Mouse (Mus musculus) adrenal gland, adult 2 months (tissue): ENCODE measurements around the gene Mbtd1. TPM values are rescaled to one million over a fixed set of nuclear protein-coding genes. Genes with fewer than 3 reads are reported as not detected.
"Not testable (repeated sequence)": the region's sequence is repeated elsewhere in the genome, so short reads cannot be mapped to it uniquely, and the experiment has no call there.

Experiments
- DNase-seq: peaks from one replicate; pipeline ENCODE4 v3.0.0; 2021
- long read RNA-seq: library from polyadenylated mRNA; stranded (forward); transcript quantifications from one replicate; pipeline ENCODE4 v2.0.0, GENCODE M21; 2021
- polyA plus RNA-seq: library from polyadenylated mRNA; depleted of rRNA; stranded (reverse); fragments of >200 nt; gene quantifications from 2 replicates; pipeline ENCODE4 v1.2.3, GENCODE M21; 2012; rRNA removed
- total RNA-seq, 2 experiments: library from RNA; stranded (reverse); gene quantifications; 2 replicates each; pipeline ENCODE4 v1.2.3; 2021

Gene Mbtd1
- total RNA-seq (10 to 100 TPM; 22.4 to 30.4 TPM), polyA plus RNA-seq (3.3 and 4.7 TPM in 2 replicates)
- long read RNA-seq, partial matches to known transcripts, result 0 of 2 reads
- long read RNA-seq, other reads (novel, unspliced or antisense), result 2 of 2 reads

DNA sequence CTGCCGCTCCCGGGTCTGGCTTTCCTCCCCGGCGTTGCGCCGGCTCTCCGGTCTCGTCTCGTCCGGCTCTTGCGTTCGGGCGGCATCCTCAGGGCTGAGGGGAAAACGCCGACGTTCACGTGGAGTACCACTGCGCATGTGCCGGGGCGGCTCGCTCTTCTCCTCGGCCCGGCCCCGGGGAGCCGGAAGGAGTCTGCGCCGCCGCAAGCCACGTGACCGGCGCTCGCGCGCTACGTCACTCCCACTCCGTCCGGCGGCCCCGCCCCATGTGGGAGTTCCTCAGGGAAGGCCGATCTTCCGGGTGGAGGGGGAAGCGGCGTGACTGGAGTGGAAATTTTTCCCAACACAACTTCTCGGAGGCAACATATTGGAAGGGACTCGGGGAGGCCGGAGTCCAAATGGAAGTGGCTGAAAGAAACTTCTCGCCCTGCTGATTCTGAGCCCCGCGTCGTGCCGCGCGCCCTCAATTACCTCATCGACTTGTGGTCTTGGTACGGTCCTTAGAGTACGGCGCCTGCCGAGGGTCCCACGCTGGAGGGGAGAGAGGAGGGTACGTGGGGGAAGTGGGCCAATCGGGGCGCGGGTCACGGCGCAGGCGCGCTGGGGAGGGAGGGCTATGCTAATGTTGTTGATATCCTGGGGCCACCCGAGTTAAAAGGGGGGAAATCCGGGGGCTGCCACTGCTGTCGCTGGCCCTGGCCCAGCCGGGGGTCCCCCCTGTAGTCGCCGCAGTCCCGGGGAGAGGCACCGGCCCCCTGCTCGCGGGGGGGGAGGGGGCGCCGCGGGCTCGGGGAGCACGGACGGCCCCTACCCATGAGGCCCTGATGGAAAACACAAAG, at the start of gene Mbtd1, which contains the start of gene Utp18:
Gene Mbtd1 (plus strand): TSS at position 281 of the 839 bp plus-strand sequence.
Gene Utp18 (minus strand): TSS at position 195 of the 839 bp plus-strand sequence.
- DNase-seq, result peak; percentile 99

DNA sequence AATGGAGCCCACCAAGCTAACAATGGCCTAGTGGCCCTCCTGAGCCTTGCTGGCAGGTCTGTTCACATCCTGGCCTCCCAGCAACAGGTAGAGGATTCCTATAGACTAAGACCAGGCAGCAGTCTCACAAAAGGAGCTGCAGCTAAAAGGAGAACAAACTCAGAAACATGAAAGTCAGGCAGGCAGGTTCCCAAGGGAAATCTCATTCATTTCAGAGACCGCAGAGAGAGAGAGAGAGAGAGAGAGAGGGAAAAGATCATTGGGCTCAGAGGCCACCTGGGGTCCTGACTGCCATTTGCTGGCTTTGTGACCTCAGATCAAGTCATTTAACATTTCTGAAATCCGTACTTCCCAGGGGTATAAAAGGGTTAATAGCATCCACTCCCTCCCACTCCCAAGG, 38.3 kb upstream of the Mbtd1 start:
- no peak for DNase-seq

DNA sequence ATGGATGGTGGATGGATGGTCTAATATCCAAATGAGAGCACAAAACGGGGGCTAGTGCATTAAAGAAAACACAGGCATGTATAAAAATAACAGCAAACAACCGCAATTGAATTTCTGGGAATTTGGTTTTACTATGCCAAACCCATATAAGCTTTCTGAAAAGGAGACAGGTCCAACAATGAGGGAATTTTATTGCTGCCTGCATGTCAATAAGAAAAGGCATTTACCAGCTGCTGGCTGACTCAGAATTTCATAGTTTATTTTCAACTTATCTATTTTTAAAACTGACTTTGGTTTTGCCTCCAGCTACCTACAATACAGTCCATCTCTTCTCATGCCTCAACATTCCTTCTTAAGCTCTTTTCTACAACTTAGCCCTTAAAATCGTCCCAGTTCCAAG, 33.1 kb upstream of the Mbtd1 start:
- DNase-seq, result no peak

DNA sequence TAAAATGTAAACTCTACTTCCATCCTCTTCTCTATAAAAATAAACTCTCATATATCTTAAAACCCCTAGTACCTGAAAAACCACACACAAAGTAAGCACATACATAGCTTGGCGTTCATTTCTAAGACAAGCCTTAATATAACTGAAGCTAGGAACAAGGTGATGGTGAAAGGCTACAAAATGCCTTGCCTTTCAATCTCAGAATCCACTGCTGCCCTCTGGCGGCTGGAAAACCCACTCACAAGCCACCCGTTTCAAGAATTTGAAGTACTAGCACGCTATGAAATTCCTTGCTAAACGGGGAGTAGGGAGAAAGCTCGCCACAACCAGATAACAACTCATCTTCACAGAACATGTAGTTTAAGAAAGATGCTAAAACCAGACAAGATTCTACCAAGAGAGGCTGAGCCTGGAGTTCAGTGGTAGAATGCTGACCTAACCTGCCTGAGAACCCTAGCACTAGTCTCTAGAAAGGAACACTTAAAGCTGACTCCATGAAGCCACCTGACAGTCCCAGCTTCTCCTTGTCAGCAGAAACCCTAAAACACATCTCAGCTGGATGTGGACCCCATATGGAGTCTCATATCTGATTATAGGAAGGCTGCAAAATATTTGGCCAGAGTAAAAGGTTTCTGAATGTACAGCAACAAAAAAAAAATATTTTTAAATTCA, 29.2 kb upstream of the Mbtd1 start:
- DNase-seq, result peak; percentile 68

DNA sequence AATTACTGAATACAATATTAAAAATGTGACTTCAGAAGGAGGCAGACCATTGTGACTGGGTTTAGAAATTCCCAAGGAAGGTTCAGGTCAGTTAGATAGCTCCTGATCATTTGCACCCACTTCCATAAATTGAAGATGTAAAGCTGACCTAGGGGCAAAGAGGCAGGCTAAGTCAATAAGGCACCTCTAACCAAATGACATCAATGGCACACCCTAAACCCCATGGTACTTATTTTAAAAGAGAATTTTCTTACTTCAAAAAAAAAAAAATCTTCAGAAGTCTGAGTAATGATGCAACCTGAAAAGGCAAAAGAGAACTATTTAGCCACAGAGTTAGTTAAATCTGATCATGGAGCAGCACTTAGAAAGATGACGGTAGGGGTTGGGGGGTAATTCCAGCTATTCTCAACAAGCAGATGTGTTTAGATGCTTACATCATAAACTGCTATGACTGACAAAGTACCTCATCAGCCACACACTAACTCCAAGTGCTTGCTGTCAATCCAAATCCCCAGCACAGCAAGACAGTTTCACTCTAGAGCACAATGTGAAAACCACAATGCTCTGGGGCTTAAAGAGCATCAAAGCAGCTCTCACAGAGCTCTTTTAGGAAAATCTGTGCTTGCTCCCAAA, 25.0 kb upstream of the Mbtd1 start:
- DNase-seq, result no peak

DNA sequence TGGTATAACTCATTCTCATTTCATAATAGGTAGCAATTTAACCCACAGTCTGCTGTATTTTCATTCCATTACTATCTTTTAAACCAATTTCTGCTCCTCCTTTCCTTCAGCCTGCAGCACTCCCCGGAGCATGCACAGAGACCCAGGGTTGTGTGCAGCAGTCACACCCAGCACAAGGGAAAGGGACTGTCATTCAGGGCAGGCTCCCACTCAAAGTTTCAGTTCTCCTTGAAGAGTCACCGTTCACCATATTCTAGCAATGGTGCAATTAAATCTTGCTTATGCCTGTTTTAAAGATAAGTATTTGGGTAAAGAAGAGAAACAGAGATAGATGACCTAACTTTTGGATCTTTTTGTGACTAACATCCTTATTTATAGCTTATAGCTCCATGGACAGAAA, 24.5 kb upstream of the Mbtd1 start:
- no peak for DNase-seq

DNA sequence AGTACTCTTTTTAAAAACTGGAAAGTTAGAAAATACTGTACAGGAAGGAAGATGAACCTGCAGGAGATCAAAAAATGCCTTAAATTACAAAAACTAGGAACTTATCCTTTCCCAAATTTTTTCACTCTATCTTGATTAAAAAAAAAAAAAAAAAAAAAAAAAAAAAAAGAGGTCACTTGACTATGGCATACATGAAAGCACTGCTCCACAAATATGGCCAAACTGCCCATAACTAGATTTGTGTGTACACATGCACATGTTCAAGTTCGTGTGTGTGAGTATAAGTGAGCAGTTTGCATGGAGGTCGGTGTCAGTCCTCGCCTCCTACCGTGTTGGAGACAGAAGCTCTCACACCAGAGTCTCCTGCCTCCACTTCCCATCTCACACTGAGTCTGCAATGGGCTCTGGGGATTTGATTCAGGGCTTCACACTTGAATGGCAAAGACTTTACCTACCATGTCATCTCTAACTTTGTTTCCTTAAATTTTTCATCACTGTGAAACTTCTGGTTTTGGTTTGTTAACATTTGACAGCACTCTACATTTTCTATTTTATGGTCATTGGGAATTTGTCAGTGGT, 23.5 kb upstream of the Mbtd1 start:
- no peak for DNase-seq

DNA sequence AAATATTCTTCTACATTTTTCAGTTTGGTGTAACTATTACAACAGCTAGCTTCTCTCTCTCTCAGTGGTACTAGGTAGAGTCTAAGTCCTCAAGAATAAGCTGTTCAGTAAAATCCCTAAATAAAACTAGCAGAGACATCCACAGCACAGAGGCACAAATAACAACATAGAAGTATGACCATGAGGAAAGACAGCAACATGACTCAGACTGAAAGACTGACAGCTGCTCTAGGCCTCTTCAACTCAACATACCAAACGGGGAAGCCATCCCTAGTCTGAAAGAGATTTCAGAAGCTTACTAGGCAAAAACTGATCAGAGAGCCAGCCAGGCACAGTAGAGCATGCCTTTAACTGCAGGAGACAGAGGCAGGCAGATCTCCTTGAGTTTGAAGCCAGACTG, 23.0 kb upstream of the Mbtd1 start:
- DNase-seq, result no peak

DNA sequence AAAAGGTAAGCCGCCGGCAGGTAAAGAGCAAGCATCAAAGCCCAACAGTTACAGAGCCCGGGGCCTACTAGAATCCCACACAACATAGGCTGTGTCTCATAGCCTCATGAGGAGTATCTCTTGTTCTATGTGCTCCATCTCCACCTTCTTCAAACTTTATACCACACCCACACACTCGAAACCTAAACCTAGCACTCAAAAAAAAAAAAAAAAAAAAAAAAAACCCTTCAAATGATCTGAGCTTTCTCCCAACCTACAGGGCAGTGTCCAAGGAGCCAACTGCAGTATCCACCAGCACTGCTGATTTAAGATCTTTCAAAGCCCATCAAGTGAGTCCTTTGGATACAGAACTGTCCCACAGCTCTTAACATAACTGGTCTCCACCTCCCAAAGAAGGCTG, 1.6 kb upstream of the Mbtd1 start:
- no peak for DNase-seq

DNA sequence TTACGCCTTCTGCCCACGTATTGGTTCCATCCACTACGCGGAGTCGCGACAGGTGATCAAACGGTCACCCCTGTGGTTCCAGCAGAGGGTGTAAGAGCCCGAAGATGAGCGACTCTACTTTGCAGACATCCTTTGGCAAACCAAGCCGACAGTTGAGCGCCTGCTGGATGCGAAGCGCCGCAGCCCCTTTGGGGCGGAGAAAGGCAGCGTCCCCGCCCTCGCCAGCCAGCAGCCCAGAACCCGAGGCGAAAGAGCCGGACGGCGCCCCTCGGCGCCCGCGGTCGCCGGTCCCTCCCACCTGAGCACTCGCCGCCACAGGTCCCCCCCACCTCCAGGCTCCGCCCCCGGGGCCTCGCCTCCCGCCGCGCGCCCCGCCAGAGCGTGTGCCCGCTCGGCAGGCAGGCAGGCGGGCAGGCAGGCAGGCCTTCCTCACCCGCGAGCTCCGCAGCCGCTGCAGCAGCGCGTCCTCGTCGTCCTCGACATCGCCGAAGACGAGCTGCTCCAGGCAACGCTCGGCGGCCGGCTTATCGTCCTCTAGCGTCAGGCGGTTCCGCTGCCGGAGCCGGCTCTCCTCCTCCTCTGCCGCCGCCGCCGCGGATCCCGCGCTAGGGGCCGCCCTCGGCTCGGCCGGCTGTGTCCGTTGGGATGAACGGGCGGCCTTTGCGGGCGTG, 616 bp upstream of the Mbtd1 start:
- peak; percentile 83 for DNase-seq

DNA sequence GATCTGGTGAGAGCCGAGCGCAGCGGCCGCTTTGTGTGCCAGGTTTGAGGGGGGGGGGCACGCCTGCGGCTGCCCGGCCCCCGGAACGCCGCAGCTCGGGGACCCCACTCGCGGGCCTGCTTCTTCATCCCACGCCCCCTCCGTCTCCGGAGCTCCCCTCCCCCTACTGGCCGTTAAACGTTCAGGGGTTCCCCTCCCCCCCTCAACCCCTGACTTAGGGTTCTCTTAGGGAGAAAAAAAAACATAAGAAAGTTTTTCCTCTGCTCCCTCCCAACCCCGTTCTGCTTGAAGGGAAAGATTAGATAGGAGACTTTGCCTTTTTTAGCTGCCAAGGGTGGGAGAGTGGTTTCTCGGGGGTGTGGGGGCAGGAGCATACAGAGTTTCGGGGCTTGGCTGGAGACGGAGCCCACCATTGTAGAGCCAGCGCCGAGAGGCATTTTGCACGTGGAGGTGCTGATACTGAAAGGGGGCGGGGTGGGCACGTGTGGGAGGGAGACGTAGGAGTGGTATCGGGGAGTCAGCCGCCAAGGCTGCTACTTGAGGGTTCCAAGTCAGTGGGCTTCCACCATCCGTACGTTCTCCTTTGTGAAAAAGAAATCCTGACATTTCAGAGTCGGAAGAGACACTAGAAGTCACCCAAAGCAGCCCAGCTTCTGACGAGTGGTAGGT, 893 bp downstream of the Mbtd1 start:
- peak; percentile 22 for DNase-seq

DNA sequence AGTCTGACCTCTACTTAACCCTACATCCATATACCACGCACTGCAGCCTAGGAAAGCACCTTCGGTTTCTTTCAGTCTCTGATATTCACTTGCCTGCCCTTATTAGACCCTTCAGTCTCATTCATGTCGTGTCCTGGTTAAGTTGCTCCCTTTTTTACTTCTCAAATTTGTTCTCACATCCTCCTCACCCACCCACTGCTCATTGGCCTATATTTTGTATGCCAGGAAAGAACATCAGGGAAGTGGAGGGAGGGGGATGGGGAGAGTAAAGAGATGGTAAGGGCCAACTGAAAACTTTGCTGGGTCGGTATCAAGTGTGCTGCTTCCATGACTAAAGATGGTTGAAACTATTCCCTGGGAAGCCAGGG, 1.4 kb downstream of the Mbtd1 start:
- no peak for DNase-seq

DNA sequence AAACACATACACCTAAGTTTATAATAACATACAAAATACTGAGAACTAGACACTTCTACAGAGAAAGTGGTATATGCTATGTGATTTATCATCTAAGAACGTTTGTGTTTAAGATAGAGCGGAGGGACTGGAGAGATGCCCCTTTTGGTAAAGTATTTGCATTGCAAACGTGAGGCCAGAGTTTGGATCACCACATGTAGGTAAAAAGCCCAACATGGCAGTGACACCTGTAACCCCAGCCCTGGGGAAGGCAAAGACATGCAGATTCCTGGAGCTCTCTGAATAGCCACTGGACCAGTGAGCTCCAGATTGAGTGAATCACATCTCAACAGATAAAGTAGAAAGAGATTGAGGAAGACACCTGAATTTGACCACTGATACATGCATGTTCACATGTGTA, 12.1 kb downstream of the Mbtd1 start:
- no peak for DNase-seq

DNA sequence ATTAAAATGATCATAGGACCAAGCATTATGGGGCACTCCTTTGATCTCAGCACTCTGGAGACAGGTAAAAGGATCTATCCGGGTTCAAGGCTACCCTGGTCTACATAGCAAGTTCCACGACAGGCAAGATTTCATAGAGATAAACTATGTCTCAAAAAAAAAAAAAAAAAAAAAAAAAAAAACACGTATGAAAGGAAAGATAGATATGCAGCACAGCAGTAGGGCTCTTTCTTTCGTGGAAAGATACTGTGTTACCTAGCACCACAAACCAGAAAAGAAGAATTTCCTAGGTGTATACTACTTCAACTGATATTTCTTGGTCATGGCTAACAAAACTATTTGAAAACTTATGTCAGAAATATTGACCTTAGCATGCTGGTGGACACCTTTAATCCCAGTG, 21.2 kb downstream of the Mbtd1 start:
- no peak for DNase-seq

DNA sequence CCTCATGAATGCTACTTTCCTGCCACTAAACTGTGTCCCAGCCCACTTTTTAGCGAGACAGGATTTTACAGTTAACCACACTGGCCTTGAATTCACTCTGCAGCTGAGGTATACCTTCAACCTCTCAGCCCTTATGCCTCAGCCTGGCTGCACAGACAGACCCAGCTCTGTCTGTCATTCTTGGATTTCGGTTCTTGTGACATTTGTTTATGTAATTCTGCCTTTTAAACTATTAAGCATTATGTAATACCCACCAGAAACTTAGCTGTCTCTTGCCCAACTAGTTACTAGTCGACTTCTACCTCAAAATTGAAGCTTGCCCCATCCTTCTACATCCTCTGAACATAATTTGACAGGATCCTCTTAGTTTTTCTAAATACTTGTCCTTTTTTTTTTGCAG, 22.2 kb downstream of the Mbtd1 start:
- no peak for DNase-seq

DNA sequence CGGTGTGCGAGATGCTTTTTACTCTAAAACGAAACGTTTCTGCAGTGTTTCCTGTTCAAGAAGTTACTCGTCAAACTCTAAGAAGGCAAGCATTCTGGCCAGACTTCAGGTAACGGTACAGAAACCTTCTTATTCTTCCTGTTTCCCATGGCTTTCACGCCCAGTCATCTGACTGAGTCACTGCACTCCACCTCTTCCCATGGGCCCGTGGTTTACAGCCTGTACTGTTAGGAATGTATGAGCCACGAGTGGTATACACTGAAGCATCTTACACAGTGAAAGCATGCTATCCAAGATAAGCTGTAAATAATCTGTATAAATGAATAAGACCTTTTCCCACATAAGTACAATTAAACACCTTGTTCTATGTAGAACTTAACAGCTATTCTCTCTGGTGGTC, 23.2 kb downstream of the Mbtd1 start:
- DNase-seq, result no peak

DNA sequence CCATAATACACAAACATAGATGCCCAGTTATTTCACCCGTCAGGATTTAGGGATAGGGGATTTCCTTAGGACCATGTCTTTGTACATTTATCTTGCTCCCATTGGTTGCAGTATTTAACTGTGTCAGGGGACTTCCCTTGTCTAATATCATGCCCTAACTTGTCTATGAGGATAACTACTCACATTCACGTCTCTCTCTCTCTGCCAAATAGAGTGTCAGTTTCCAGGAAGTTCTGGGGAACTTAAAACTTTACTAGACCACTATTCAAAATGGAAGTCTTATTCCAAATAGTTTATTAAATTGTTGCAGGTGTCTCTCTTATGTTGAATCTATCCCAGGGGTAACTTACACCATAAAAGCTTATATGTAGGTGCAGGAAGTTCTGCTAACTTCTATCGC, 26.0 kb downstream of the Mbtd1 start:
- no peak for DNase-seq

DNA sequence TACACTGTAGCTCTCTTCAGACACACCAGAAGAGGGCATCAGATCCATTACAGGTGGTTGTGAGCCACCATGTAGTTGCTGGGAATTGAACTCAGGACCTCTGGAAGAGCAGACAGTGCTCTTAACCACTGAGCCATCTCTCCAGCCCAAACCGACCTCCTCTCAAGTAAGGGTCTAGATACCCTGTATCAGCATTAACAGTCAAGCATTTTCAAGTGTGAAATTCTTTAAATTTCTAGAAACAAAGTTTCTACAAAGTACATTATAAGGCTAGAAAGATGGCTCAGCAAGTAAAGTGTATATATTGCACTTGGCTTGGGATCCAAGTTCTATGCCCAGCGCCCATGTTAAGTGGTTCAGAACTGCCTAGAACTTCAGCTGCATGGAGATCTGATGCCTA, 29.4 kb downstream of the Mbtd1 start:
- not testable (repeated sequence) for DNase-seq

DNA sequence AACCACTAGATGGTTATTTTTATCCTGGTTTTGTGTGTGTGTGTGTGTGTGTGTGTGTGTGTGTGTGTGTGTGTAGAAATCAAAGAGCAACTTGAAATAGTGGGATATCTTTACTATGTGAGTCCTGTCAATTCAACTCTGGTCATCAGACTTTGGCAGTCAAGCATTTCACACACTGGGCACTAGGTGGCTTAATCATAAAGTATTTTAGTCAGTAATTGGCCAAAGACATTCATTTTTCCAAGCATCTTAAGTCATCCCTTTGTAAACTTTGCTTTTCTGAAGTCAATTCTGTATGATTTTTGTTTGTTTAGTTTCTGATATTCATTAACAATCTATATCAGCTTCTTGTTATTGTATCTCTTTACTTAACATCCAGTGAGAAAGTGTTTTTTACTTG, 43.5 kb downstream of the Mbtd1 start:
- no peak for DNase-seq

DNA sequence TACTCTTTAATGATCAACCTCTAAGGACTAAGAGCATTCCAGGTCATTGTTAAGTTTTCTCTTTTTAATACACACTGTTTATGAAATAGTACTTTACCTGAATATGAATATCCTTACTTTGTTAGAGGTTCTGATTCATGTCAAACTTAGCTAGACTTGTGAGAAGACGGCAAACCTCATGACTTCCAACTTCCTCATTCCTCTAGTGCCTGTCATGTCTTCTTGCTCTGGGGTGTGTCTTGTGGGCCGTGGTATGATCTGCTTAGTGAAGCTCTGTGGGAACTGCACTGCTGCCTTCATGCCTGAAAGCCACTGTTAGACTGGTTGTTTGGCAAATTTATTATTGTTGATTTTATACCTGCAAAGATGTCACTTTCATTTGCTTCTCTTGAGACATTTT, 55.3 kb downstream of the Mbtd1 start:
- no peak for DNase-seq

DNA sequence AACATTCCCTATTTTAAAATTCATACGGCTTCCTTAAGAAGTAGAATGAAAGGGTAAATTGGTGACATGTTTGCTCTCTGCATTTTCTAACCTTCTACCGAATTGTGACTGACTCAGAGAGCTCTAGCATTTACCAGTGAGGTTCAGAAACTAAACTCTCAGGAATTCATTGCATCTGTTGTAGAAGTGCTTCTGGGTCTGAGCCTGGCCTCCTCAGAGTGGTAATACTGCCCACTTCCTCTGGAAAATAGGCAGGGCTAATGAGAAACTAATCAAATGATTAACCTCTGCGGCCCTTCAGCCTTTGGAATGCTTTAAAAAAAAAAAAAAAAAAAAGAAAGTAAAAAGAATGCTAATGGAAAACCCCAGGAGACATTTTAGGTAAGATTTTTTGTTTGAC, 59.3 kb downstream of the Mbtd1 start:
- no peak for DNase-seq
